Mouse (Mus musculus): ENCODE measurements around the gene Ppp1r14b.
A peak's percentile ranks its signal among the peaks of the same experiment; 100 is the strongest.

Ppp1r14b gene

GRCm38 (mm10) chr19:6994002-6994401, 19.2 kb downstream of the Ppp1r14b start:
- DNase-seq (ENCODE audit: low spot score): no peak

DNA sequence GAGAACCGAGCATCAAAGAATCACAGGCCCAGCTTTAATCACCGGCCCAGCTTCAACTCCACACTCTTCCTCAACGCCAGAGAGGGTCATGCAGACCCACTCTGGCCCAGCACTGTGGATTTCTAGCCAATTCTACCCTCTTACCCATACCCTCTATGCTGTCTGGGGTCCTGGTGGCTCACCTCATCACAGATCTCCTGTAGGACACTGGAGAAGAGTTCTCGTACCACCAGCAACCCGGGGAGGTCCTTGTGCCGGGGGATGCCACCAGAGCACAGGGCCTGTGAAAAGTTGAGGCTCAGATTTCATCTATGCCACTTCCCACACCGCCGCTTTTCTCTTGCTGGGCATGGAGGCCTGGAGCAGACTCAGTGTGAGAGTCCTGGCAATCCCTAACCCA, 19.7 kb downstream of the Ppp1r14b start:
- no peak for DNase-seq (ENCODE audit: low spot score)

GRCm38 (mm10) chr19:6995255-6995991, 20.7 kb downstream of the Ppp1r14b start:
- DNase-seq (ENCODE audit: low spot score): peak; percentile 25

GRCm38 (mm10) chr19:6996006-6996405, 21.2 kb downstream of the Ppp1r14b start, which contains the start of the genes Nudt22 and Trpt1:
Gene Nudt22, minus strand, starts transcription at chr19:6996117.
Gene Trpt1, plus strand, starts transcription at chr19:6996131.
- DNase-seq (ENCODE audit: low spot score): peak; percentile 71

DNA sequence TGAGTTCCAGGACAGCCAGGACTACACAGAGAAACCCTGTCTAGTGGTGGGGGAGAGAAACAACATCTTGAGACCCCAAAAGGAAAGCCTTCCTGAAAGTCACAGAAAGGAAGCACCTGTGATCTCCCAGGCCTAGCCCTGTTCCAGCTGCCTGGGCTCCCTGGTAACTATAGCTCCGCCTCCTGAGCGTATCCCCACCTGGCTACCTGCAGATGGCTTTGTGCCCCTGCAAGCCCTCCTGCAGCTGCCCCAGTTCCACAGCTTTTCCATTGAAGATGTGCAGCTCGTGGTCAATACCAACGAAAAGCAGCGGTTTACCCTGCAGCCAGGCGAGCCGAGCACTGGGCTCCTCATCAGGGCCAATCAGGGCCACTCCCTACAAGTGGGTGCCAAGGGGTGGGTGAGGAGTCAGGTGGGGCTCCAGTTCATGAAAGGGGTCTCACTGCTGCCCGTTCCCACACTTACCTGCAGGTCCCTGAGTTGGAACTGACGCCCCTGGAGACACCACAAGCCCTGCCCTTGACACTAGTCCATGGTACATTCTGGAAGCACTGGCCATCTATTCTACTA, 23.0 kb downstream of the Ppp1r14b start:
- no peak for DNase-seq (ENCODE audit: low spot score)

GRCm38 (mm10) chr19:6999360-7000063, 24.7 kb downstream of the Ppp1r14b start:
- no peak for DNase-seq (ENCODE audit: low spot score)

DNA sequence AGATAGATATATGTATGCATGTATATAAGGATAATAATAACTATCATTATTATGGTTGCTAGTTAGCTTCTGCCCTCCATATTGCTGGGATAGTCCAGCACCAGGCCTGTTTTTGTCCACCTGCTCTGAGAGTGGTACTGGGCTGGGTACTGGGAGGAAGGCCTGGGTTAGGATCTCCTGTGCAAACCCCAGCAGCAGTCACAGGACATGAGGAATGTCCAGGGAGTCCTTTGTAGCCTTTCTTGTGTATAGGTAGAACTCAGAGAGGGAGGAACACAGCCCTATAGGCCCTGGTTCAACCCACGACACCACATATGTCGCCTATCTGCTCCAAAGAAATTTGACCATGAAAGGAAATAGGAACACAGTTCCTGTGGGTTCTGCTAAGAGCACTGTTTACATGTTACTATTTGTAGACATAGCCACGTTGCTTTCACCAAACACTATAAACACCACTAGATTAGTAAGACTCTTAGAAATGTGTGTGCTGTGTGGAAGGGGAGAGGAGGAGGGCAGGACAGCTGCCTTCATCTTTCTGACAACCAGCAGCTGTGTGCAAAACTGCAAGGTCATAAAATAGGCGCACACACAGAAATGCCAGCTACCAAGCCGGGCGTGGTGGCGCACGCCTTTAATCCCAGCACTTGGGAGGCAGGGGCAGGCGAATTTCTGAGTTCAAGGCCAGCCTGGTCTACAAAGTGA, 32.3 kb downstream of the Ppp1r14b start:
- DNase-seq (ENCODE audit: low spot score): no peak

DNA sequence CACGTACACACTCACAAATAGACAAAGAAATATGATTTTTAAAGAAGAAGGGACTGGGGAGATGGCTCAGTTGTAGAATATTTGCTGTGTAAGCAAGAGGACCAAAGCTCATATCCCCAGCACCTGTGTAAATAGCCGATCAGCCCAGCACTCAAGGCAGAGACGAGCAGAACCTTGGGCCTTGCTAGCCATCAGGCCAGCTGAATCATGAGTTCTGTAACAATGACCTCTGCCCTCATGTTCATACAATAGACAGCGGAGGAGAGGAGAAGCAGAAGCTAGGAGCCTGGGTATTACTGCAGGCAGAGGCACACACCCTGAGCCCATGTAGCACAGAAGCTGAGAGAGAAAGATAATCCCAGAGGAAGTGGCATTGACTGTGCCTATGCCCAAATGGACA, 37.7 kb downstream of the Ppp1r14b start:
- DNase-seq (ENCODE audit: low spot score): no peak

DNA sequence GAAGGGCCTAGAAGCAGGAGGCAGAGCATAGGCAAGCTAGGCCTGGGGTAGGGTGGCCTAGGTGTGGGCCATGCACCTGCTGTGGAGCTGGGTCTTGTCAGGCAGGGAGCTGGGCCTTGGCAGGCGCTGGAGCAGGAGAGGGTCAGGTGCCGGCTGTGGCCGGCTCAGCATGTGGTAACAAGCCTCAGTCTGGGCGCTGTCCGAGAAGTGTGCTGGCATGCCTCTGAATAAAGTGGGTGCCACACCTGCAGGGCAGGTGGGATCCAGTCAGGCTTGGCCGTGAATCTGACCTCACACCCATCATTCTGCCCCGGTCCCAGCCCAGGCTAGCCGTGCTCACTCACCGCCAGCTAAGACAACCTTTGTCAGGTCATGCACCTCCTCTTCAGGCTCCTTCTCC, 39.2 kb downstream of the Ppp1r14b start:
- no peak for DNase-seq (ENCODE audit: low spot score)

DNA sequence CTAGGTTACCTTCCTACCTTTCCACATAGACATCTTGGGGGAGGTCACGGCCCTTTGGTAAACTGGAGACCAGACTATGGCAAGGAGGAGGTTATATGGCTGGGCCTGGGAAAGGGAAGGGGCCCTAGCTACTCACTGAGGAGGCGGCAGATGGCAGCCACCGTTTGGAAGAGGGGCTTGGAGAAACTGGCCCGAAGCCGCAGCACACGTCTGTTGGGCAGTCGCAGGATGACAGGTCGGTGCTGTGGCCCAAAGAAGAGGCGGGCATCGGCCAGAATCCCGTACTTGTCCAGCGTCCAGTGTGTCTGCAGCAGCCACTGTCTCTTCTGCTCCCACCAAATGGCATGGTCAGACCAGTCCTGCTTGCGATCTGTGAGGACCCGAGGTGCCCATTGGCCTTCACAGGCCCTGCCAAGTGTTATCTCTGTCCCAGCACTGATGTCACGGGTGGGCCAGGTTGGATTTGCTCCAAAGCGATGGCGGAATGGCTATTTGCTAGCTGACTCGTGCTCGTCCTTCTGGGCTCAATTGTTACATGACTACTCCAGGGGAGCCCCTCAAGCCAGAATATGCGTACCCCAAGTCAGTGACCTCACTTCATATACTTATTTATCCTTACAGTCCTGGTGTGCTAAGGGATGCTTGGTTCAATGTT, 39.8 kb downstream of the Ppp1r14b start:
- no peak for DNase-seq (ENCODE audit: low spot score)

- DNase-seq (ENCODE audit: low spot score): peak; percentile 65
Observed at GRCm38 (mm10) chr19:7017541-7018457, 43.0 kb downstream of the Ppp1r14b start.

DNA sequence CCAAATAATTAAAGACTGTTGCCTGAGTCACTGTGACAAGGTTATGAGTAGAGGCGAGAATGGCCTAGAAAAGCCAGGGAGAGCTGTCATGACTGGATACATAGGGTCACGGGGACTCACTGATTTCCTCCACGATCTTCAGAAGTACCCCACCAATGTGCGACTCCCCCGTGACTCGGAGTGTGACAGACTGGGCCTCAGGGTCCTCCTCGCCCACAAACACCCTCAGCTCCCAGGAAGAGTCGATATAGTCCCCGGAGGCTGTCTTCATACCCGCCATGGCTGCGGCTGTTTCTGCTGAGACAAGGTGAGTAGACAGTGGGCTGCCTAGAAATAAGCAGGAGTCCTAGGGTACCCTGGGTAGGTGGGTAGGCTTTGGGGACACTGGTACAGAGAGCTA, 43.8 kb downstream of the Ppp1r14b start:
- no peak for DNase-seq (ENCODE audit: low spot score)

GRCm38 (mm10) chr19:7019191-7019590, 44.4 kb downstream of the Ppp1r14b start, which contains the start of gene Fermt3:
Gene Fermt3, minus strand, starts transcription at chr19:7019469.
- DNase-seq (ENCODE audit: low spot score): peak; percentile 64

DNA sequence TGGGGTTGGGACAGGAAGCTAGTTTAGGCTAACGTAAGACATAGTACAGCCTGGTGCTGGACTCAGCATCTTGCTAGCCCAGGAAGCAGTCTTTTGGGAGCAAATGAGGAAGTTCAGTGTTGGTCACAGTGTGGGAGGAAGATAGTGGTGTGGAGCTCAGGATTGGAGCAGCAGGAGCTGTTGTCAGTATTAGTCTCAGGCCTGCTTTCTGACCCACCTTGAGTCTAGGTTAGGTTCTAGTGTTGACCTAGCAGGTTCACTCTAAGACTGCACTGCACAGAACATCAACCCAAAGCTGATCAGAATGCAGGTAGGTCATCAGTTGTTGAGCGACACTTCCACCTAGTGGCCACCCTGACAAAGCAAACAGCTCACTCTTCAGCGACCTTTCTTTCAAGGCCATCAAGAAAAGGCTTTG, 45.5 kb downstream of the Ppp1r14b start:
- DNase-seq (ENCODE audit: low spot score): peak; percentile 49
